Mouse (Mus musculus) adrenal gland, adult 18-20 months (tissue): ENCODE measurements around the gene Olfr896-ps1. TPM values are rescaled to one million over a fixed set of nuclear protein-coding genes. Genes with fewer than 3 reads are reported as not detected.

Experiments
- DNase-seq, 2 experiments: peaks; one replicate each; pipeline ENCODE4 v3.0.0; 2021 to 2022; ENCODE audit warnings: low spot score in 2 of 2
- long read RNA-seq, 2 experiments: library from polyadenylated mRNA; stranded (forward); transcript quantifications; one replicate each; pipeline ENCODE4 v2.0.0; 2021
- total RNA-seq, 2 experiments: library from RNA; stranded (reverse); gene quantifications; 1 replicate in 1 of 2; 2 replicates in 1 of 2; pipeline ENCODE4 v1.2.3; 2021

Gene Olfr896-ps1
- not detected for total RNA-seq
- long read RNA-seq, experiment 1 = 0 reads
- long read RNA-seq, experiment 2 = 0 reads

DNA sequence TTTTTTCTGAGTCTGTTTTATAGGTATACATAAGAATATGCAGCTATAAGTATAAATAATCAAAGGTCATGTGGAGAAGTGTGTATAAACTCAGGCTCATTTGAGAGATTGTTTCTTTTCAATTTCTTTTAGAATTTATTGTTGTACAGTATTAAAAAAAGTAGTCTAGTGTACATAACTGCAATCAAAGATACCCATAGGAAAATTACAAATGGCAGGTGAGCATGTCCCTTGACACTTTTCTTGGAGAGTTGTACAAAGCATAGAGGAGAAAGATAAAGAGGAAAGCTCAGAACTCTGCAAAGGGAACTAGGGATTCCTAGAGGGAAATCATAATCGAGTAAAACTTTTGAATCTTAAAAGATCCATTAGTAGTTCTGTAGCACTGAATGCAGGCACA lies at the start of gene Olfr896-ps1:
Olfr896-ps1 (plus strand) TSS at position 301 of the 400 bp plus-strand sequence.
- no peak for DNase-seq

DNA sequence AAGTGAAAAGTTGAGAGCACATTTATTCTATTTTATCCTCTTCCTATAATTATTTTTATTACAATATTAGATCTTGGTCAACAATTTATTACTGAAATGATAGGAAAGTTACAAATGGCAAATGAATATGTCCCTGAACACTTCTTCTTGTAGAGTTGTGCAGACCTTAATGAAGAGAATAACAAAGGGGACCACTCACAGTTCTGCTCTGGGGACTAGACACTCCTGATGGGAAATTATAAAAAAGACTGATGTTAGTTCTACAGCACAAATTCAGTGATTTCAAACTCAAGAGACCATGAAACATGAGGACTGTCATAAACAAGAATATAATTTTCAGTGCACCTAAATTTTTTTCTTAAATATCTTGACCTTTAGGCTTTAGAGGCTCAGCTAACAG lies 38.4 kb upstream of the Olfr896-ps1 start, which contains the start of gene Olfr143:
Olfr143 (plus strand) TSS at position 301 of the 400 bp plus-strand sequence.
- DNase-seq = no peak

DNA sequence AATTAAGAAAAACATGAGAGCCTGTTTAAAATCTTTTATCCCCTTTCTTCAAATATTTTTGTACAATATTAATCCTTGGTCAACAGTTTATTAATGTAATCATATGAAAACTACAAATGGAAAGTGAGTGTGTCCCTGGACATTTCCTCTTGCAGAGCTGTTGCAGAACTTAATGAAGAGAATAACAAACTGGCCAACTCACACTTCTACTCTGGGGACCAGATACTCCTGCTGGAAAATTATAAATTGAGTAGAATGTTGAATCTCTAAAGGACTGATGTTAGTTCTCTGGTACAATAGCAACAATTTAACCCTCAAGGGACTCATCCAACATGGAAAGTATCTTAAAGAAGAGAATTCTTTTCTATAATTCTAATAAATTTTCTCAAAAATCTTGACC lies 23.4 kb upstream of the Olfr896-ps1 start, which contains the start of gene Olfr895:
Olfr895 (plus strand) TSS at position 301 of the 400 bp plus-strand sequence.
- DNase-seq = no peak

DNA sequence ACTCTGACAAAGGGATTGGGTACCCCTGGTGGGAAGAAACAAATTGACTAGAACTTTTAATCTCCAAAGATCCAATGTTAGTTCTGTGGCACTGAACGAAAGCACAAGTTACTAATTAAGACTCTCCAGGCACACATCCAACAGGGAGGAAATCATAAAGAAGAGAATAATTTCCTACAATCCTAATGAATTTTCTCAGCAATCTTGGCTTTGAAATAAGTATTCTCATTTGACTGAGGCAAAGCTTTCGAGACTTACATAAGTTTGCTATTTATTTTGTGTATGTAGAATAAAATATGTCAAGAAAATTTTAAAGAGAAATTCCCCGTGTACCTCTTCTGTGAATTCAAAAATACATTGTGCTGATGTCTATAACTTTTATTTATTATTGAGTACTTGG lies 37.9 kb downstream of the Olfr896-ps1 start, which contains the start of gene Olfr25:
Olfr25 (plus strand) TSS at position 301 of the 400 bp plus-strand sequence.
- no peak for DNase-seq

Other genes starting within 250 kb of the Olfr896-ps1 start
- gene Olfr884, start 244.6 kb upstream of the Olfr896-ps1 start, total RNA-seq = not detected
- not detected for gene Olfr885, start 229.8 kb upstream of the Olfr896-ps1 start, total RNA-seq
- gene Olfr887, start 207.0 kb upstream of the Olfr896-ps1 start, total RNA-seq = not detected
- not detected for gene Olfr888, start 183.0 kb upstream of the Olfr896-ps1 start, total RNA-seq
- under 1 TPM; 0.10 to 0.35 TPM for gene Olfr889, start 175.9 kb upstream of the Olfr896-ps1 start, total RNA-seq
- not detected for gene Olfr890, start 148.6 kb upstream of the Olfr896-ps1 start, total RNA-seq
- not detected for gene Olfr891, start 110.3 kb upstream of the Olfr896-ps1 start, total RNA-seq
- not detected for gene Olfr893, start 82.7 kb upstream of the Olfr896-ps1 start, total RNA-seq
- not detected for gene Olfr894, start 73.1 kb upstream of the Olfr896-ps1 start, total RNA-seq
- not detected for gene Olfr143, start 38.3 kb upstream of the Olfr896-ps1 start, total RNA-seq
- gene Olfr895, start 23.3 kb upstream of the Olfr896-ps1 start, total RNA-seq = not detected
- gene Olfr25, start 38.0 kb downstream of the Olfr896-ps1 start, total RNA-seq = not detected
- gene Olfr898, start 57.3 kb downstream of the Olfr896-ps1 start, total RNA-seq = not detected
- not detected for gene Olfr250, start 75.8 kb downstream of the Olfr896-ps1 start, total RNA-seq
- gene Olfr251, start 86.0 kb downstream of the Olfr896-ps1 start, total RNA-seq = not detected
- gene Olfr147, start 110.6 kb downstream of the Olfr896-ps1 start, total RNA-seq = not detected
- gene Olfr901, start 138.3 kb downstream of the Olfr896-ps1 start, total RNA-seq = not detected
- gene Olfr902, start 156.5 kb downstream of the Olfr896-ps1 start, total RNA-seq = not detected
- gene Olfr904, start 172.0 kb downstream of the Olfr896-ps1 start, total RNA-seq = not detected
- gene Olfr905, start 180.0 kb downstream of the Olfr896-ps1 start, total RNA-seq = under 1 TPM in 1 of 2 experiments, not detected in 1; 0.06 TPM
- not detected for gene Olfr906, start 196.0 kb downstream of the Olfr896-ps1 start, total RNA-seq
- gene Olfr907, start 204.7 kb downstream of the Olfr896-ps1 start, total RNA-seq = not detected
- gene Olfr911-ps1, start 230.5 kb downstream of the Olfr896-ps1 start, total RNA-seq = not detected
- not detected for gene Olfr910, start 246.7 kb downstream of the Olfr896-ps1 start, total RNA-seq